Mouse (Mus musculus) regulatory T cell (primary cell): ENCODE results near the gene Ccdc124.
"Not testable (repeated sequence)": the region's sequence is repeated elsewhere in the genome, so short reads cannot be mapped to it uniquely, and the experiment has no call there.

Experiments used
- in situ Hi-C: fragments of 300-600 bp; cut with MboI, MseI; formaldehyde crosslinking; loops from one replicate; pipeline ENCODE4 v1.15.1; 2025; ENCODE audit warnings: high pct_unique_total_duplicates

Gene Ccdc124

DNA sequence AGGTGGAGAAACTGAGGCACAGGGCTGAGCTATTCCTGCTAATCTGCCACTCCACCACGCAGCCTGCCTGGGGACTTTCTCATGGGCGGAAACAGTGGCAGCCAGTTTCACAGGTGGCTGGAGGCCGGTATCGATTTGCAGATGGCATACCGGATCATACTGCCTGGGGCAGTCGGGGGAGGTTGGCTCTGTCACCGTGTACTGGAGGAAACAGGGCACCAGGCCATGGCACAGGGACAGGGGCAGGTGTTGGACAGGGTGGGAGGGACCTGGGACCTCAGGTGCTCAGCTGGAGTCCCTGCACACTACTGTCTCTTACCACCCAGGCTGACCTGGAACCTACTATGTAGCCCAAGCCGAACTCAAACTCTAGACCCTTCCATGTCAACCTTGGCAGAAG lies 47.9 kb downstream of the Ccdc124 start:
- in situ Hi-C loops, result loop anchor here (5.0 kb wide), 1 partner anchor 114 kb away; no protein-coding TSS in a partner anchor

DNA sequence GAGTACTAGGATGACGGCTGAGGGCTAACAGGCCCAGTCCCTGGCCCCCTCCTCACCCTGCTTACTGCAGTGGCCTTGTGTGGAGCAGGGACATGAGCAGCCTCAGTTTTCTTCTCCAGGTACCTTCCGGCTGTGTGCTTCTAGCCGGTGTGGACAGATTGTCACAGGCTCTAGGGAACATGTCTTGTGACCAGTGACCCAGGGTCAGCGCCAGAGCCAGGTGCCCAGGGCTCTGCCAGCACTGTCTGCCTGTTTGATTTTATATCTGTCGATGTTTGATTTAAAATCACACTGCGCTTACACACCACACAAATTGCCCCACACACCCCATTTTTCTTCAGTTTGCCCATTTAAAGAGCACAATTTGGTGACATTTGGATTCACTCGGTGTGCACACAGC lies 49.9 kb downstream of the Ccdc124 start:
- in situ Hi-C loops, result no loop called here

DNA sequence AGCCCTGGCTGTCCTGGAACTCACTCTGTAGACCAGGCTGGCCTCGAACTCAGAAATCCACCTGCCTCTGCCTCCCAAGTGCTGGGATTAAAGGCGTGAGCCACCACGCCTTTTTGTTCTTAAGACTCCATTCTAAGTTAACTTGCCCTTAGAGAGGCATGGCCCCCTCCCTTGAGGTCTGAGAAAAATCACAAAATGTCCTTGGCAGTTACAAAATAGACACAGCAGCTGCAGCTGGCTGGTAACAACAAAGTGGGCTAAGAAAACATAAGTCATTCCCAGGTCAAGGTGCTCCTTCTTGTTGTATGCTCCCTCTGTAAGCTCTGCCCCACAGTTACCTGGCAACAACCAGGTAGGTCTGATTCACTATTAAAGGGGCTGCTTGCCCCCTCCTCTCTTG lies 51.1 kb downstream of the Ccdc124 start:
- in situ Hi-C loops, result not testable (repeated sequence)

DNA sequence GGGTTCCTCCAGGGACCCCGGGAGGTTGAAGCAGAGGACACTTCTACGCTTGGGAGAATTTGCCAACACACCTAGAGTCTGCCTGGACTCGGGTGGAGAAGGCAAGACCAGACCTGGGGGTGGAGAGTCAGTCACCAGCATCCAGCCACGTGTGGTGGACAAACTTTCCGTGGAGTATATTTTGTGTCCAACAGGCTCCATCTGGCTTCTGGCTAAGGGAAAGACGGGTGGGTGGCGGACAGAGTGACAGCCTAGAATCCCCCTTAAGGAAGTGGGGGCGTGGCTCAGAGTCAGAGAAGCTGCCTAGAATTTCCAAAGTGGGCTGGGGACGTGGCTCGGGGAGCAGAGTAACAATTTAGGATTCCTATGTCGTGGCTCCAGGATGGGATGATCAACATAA lies 51.7 kb downstream of the Ccdc124 start:
- in situ Hi-C loops, result no loop called here

DNA sequence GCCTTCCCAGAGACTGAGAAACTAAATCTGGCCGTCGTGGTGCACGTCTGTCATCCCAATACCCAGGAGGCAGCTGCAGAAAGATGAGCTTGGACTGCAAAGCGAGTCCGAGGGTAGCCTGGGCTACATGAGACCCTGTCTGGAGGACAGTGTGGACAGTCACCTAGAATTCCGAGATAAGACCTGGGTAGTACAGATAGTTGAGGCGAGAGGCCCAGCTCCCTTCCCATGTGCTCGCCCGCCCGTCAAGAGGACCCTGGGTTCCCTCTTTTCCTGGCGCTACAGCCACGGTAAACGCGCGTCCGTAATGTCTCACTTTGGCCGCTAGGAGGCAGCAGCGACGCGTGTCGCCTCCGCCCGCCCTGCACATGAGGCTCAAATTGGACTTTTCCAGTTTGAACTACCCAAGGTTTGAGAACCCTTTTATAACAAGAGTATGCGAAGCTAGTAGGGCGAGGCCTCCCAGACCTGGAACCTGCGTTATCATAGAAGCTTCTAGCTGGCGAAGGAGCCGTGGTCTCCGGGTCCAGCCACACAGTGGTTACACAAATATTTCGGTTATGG lies 52.3 kb downstream of the Ccdc124 start:
- in situ Hi-C loops, result no loop called here

DNA sequence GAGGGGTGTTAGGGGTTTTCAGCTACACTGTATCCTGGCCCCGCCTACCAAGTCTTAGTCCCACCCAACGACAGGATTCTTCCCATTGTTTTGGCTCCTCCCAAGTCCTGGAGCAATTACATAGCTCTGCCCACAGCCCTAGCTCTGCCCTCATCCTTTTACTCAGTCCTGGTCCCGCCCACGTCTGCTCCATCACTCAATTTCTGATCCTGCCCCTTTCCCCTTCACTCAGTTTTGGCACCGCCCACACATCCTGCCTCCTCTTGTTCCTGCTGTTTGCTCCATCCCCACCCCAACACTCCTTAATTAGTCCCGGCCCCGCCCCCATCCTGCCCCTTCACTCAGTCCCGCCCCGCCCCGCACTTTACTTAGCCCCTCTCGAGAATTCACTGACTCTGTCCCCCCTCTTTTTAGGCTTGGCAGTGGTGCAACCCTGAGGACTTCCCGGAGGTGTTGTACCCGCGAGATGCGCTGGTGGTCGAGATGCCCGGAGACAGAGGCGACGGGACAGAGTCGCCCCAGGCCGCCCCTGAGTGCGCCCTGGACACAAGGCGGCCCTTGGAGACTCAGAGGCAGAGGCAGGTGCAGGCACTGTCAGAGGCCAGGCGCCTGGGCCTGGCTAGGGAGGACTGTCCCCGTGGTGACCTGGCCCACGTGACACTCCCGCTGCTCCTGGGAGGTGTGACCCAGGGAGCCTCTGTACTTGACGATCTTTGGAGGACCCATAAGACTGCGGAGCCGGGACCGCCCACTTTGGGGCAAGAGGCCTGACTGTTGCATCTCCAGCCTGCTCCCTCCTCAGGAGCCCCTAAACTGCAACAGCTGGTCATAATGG lies 53.4 kb downstream of the Ccdc124 start:
- in situ Hi-C loops, result no loop called here
